ENCODE assay signal across 21 mouse cellular contexts in genomic region chr7:37505548-37505947, GRCm38 (mm10).
A peak's percentile ranks its signal among the peaks of the same experiment; 100 is the strongest.
DNase-seq lines count a peak whose midpoint lies in the region; ATAC-seq and TF ChIP-seq lines count a peak whose summit lies in the region.
"Had no signal": no experiment of that assay in that cellular context is flagged by ENCODE, and none has a peak within 500 bp of the region (broad histone marks: within the 10 kb centered on the region; RNA-seq: fewer than 3 reads in every experiment).

No protein-coding gene starts in this region.

- no peaks in the 10 kb centered on the region for H3K36me3 ChIP-seq in forebrain, embryonic 13.5 days (ENCODE audit: poor library complexity, severe bottlenecking)
- H3K36me3 ChIP-seq in forebrain, embryonic 11.5 days (ENCODE audit: control insufficient read depth, insufficient read depth, low read length) = no peaks in the 10 kb centered on the region
- H3K36me3 ChIP-seq in lung, postnatal 0 days (ENCODE audit: insufficient read depth, low read length) = no peaks in the 10 kb centered on the region
- no peaks in the 10 kb centered on the region for H3K36me3 ChIP-seq in forebrain, embryonic 16.5 days (ENCODE audit: control insufficient read depth, insufficient read depth)
- no peaks in the 10 kb centered on the region for H3K36me3 ChIP-seq in neural tube, embryonic 15.5 days
- H3K36me3 ChIP-seq: embryonic facial prominence, embryonic 13.5 days; G1E; heart, embryonic 15.5 days; lung, embryonic 15.5 days had no signal

- peak overlapping the region; percentile 12; the same call in 1 of the 2 replicates for H3K4me2 ChIP-seq in forebrain, embryonic 13.5 days
- no peak overlapping the region for H3K4me2 ChIP-seq in forebrain, embryonic 11.5 days (ENCODE audit: low read depth, low read length, severe bottlenecking)
- H3K4me2 ChIP-seq in lung, postnatal 0 days (replicated peaks; ENCODE audit: low read depth, low read length) = no peak overlapping the region
- peak overlapping the region; percentile 8 for H3K4me2 ChIP-seq in forebrain, embryonic 16.5 days (ENCODE audit: low read length)
- H3K4me2 ChIP-seq in neural tube, embryonic 15.5 days = peak overlapping the region; percentile 36
- H3K4me2 ChIP-seq: embryonic facial prominence, embryonic 13.5 days; heart, embryonic 15.5 days; liver, embryonic 11.5 days; lung, embryonic 15.5 days had no signal

- TF ChIP-seq EP300 in lung, postnatal 0 days (IDR thresholded peaks at IDR 0.05) = no peak

- TF ChIP-seq CTCF in lung, postnatal 0 days (IDR thresholded peaks at IDR 0.05) = no peak

- H3K4me3 ChIP-seq in forebrain, embryonic 13.5 days = no peak overlapping the region
- H3K4me3 ChIP-seq in forebrain, embryonic 11.5 days (ENCODE audit: low read depth, low read length) = no peak overlapping the region
- H3K4me3 ChIP-seq in lung, postnatal 0 days (ENCODE audit: low read depth, low read length) = no peak overlapping the region
- H3K4me3 ChIP-seq in forebrain, embryonic 16.5 days (replicated peaks; ENCODE audit: low read length) = no peak overlapping the region
- H3K4me3 ChIP-seq in neural tube, embryonic 15.5 days (replicated peaks) = no peak overlapping the region
- H3K4me3 ChIP-seq: embryonic facial prominence, embryonic 13.5 days; heart, adult 2 months; heart, embryonic 15.5 days; lung, embryonic 15.5 days had no signal

- peaks cover 50% of the 10 kb centered on the region for H3K4me1 ChIP-seq in forebrain, embryonic 13.5 days
- H3K4me1 ChIP-seq in forebrain, embryonic 11.5 days (replicated peaks; ENCODE audit: control insufficient read depth, insufficient read depth, low read length) = no peaks in the 10 kb centered on the region
- H3K4me1 ChIP-seq in lung, postnatal 0 days (ENCODE audit: insufficient read depth, low read depth, low read length) = no peaks in the 10 kb centered on the region
- H3K4me1 ChIP-seq in forebrain, embryonic 16.5 days (replicated peaks; ENCODE audit: control insufficient read depth, insufficient read depth, low read length) = peaks cover 34% of the 10 kb centered on the region
- H3K4me1 ChIP-seq in neural tube, embryonic 15.5 days = peaks cover 37% of the 10 kb centered on the region
- H3K4me1 ChIP-seq: embryonic facial prominence, embryonic 13.5 days; heart, embryonic 15.5 days had no signal

- 52% methylated on average over 7 of the region's 7 CpGs for WGBS in forebrain, embryonic 13.5 days
- WGBS in forebrain, embryonic 11.5 days = 73% methylated on average over 7 of the region's 7 CpGs
- 55% methylated on average over 7 of the region's 7 CpGs for WGBS in lung, postnatal 0 days
- WGBS in forebrain, embryonic 16.5 days = 34% methylated on average over 7 of the region's 7 CpGs
- 44% methylated on average over 7 of the region's 7 CpGs for WGBS in neural tube, embryonic 15.5 days

- 0 out of 2 replicates have a peak overlapping the region, but pooled peaks have one; percentile 16 for H3K27ac ChIP-seq in forebrain, embryonic 13.5 days
- H3K27ac ChIP-seq in forebrain, embryonic 11.5 days (ENCODE audit: low read depth, low read length) = no peak overlapping the region
- H3K27ac ChIP-seq in lung, postnatal 0 days (ENCODE audit: low read length) = no peak overlapping the region
- H3K27ac ChIP-seq in forebrain, embryonic 16.5 days (ENCODE audit: low read length) = no peak overlapping the region; the same call in 1 of the 2 replicates
- peak overlapping the region; percentile 51; the same call in 1 of the 2 replicates for H3K27ac ChIP-seq in neural tube, embryonic 15.5 days (replicated peaks)
- H3K27ac ChIP-seq: embryonic facial prominence, embryonic 13.5 days; heart, adult 2 months; heart, embryonic 15.5 days; lung, embryonic 15.5 days; stomach, postnatal 0 days had no signal

- ATAC-seq in forebrain, embryonic 13.5 days = no peak
- ATAC-seq in forebrain, embryonic 11.5 days (replicated peaks; ENCODE audit: low FRiP score) = no peak
- ATAC-seq in lung, postnatal 0 days = no peak
- peak; percentile 51; the same call in 1 of the 2 replicates for ATAC-seq in forebrain, embryonic 16.5 days
- ATAC-seq in neural tube, embryonic 15.5 days (ENCODE audit: low FRiP score) = peak; percentile 48; the same call in 1 of the 2 replicates
- ATAC-seq: activated CD4-positive, CD25-positive, alpha-beta regulatory T cell, adult 4 months; intestine, embryonic 16.5 days had no signal

- no peak overlapping the region for H3K9ac ChIP-seq in forebrain, embryonic 13.5 days
- no peak overlapping the region for H3K9ac ChIP-seq in forebrain, embryonic 11.5 days (ENCODE audit: low read length)
- no peak overlapping the region for H3K9ac ChIP-seq in lung, postnatal 0 days (replicated peaks; ENCODE audit: low read depth)
- no peak overlapping the region for H3K9ac ChIP-seq in forebrain, embryonic 16.5 days (replicated peaks; ENCODE audit: low read depth, low read length)
- no peak overlapping the region for H3K9ac ChIP-seq in neural tube, embryonic 15.5 days (replicated peaks)
- H3K9ac ChIP-seq: embryonic facial prominence, embryonic 13.5 days; heart, embryonic 15.5 days; lung, embryonic 15.5 days had no signal

- no peak for DNase-seq in forebrain, embryonic 11.5 days (ENCODE audit: low spot score)
- DNase-seq in lung, postnatal 0 days (ENCODE audit: low spot score) = peak; percentile 23
- no peak for DNase-seq in lung, postnatal 14 days
- no peak for DNase-seq in urinary bladder, adult 2 months (ENCODE audit: low spot score)
- DNase-seq: adrenal gland, postnatal 10 days; cerebellum, adult 11-12 months; cerebellum, postnatal 14 days; gastrocnemius, postnatal 25 days; heart, adult 2 months; heart, postnatal 4 days had no signal

- H3K27me3 ChIP-seq in forebrain, embryonic 13.5 days = no peaks in the 10 kb centered on the region
- H3K27me3 ChIP-seq in forebrain, embryonic 11.5 days (ENCODE audit: control insufficient read depth, insufficient read depth, low read length) = no peaks in the 10 kb centered on the region
- H3K27me3 ChIP-seq in lung, postnatal 0 days (replicated peaks; ENCODE audit: insufficient read depth, low read length) = no peaks in the 10 kb centered on the region
- no peaks in the 10 kb centered on the region for H3K27me3 ChIP-seq in forebrain, embryonic 16.5 days (replicated peaks; ENCODE audit: control insufficient read depth, insufficient read depth, low read length)
- H3K27me3 ChIP-seq in neural tube, embryonic 15.5 days (replicated peaks) = no peaks in the 10 kb centered on the region
- H3K27me3 ChIP-seq: embryonic facial prominence, embryonic 13.5 days; heart, embryonic 15.5 days; lung, embryonic 15.5 days had no signal

- H3K9me3 ChIP-seq in forebrain, embryonic 13.5 days (replicated peaks) = no peaks in the 10 kb centered on the region
- H3K9me3 ChIP-seq in forebrain, embryonic 11.5 days (ENCODE audit: control insufficient read depth, low read length) = no peaks in the 10 kb centered on the region
- H3K9me3 ChIP-seq in lung, postnatal 0 days (ENCODE audit: low read length) = no peaks in the 10 kb centered on the region
- no peaks in the 10 kb centered on the region for H3K9me3 ChIP-seq in forebrain, embryonic 16.5 days (ENCODE audit: control insufficient read depth, low read length)
- H3K9me3 ChIP-seq in neural tube, embryonic 15.5 days (replicated peaks) = no peaks in the 10 kb centered on the region
- H3K9me3 ChIP-seq: embryonic facial prominence, embryonic 13.5 days; heart, embryonic 15.5 days; lung, embryonic 15.5 days had no signal

Comparison
In these comparisons a context has a peak if more than half of its experiments do, and no peak if none do; other contexts are left out.
1. ATAC-seq: peak in forebrain, embryonic 16.5 days (single experiment) and neural tube, embryonic 15.5 days (single experiment); none in forebrain, embryonic 13.5 days (single experiment), forebrain, embryonic 11.5 days (single experiment) and lung, postnatal 0 days (single experiment).
2. H3K27ac ChIP-seq: peak in forebrain, embryonic 13.5 days (single experiment) and neural tube, embryonic 15.5 days (single experiment); none in forebrain, embryonic 11.5 days (single experiment), lung, postnatal 0 days (single experiment) and forebrain, embryonic 16.5 days (single experiment).
3. H3K4me2 ChIP-seq: peak in forebrain, embryonic 13.5 days (single experiment), forebrain, embryonic 16.5 days (single experiment) and neural tube, embryonic 15.5 days (single experiment); none in forebrain, embryonic 11.5 days (single experiment) and lung, postnatal 0 days (single experiment).